Mouse (Mus musculus) fibroblast of lung, adult 2 months (primary cell): Measurements from ENCODE around the gene Slbp.

Experiments
- DNase-seq: peaks from one replicate; pipeline ENCODE4 v3.0.0-alpha.2; 2011; ENCODE audit warnings: low read depth

The Slbp gene

GRCm38 (mm10) chr5:33629301-33629987 lies 22.9 kb downstream of the Slbp start, which contains the start of the genes Fam53a and Gm9903:
Gene Fam53a, minus strand, starts transcription at chr5:33629635.
Gene Gm9903, plus strand, starts transcription at chr5:33629925.
- DNase-seq = peak; percentile 84

GRCm38 (mm10) chr5:33628820-33629300 lies 23.5 kb downstream of the Slbp start:
- peak; percentile 16 for DNase-seq

GRCm38 (mm10) chr5:33627968-33628367 lies 24.4 kb downstream of the Slbp start:
- DNase-seq = peak; percentile 25

DNA sequence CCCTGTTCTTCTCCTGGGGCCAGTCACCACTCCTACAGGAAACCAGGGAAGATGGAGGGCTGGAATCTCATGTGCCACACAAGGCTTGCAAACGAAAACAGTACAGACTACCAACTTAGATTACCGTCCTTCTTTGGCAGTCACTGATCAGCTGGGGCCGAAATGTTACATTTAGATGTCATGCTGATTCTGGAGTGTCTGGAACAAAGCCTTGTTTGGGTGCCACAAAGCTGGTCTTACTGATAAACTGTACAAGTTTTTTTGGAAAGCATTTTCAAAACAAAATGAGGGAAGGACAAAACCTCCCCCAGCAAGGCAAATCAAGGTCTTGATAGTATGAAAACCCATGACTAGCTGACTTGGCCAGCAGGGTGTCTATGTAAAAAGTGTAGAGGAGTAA lies 28.6 kb downstream of the Slbp start:
- DNase-seq = no peak

DNA sequence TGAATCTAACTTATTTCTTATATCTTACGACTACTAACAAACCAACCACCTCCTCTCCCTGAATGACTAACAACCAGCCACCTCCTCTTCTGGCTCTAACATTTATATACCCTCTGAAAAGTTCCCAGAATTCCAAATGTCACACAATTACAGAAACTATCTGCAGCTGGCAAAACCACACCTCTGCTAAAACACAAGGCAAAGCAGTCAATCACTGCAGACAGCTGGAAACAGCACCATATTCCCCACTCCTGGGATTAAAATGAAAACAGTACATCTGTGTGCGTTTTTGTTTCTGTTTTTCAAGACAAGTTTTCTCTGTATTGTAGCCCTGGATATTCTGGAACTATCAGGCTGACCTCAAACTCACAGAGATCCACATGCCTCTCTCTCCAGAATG lies 29.7 kb downstream of the Slbp start:
- no peak for DNase-seq

DNA sequence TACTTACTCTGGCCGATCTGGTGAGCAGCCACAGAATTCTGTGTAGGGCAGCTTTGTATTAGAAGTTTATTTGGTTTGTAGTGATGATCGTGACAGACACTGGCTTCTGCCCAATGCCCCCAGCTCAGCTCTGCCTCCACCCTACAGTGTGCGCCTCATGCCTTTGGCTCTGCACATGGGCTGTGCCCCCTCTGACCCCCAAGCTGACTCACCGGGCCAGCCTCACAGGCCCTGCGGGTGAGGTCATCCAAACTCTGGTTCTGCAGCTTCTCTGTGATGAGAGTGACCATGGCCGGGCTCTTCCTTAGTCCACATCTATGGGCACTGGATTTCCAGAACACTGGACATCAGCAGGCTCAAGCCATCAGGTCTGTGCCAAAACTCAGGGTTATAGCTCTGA lies 38.0 kb downstream of the Slbp start:
- DNase-seq = no peak

GRCm38 (mm10) chr5:33611795-33612194 lies 40.6 kb downstream of the Slbp start:
- DNase-seq = no peak

GRCm38 (mm10) chr5:33609226-33609625 lies 43.1 kb downstream of the Slbp start:
- no peak for DNase-seq

GRCm38 (mm10) chr5:33607434-33607833 lies 44.9 kb downstream of the Slbp start:
- DNase-seq = no peak

GRCm38 (mm10) chr5:33606631-33607030 lies 45.7 kb downstream of the Slbp start:
- DNase-seq = no peak

DNA sequence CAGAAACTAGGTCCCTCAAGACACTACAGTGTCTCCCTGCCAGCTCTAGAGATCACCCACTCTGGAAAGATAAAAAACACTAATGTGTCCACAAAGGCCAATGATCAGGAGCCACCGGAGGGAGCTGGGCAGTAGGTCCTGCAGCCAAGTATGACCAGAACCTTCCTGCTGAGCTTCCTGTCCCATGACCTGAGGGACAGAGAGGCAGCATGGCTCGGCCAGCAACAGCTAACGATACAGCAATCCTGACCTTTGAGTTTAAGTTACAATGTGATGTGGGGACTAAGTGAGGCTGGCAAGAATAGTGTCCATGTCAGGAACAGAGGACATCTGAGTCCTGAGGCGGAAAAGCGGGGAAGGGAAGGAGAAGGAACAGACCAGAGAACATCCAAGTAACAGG lies 47.1 kb downstream of the Slbp start:
- DNase-seq = no peak

DNA sequence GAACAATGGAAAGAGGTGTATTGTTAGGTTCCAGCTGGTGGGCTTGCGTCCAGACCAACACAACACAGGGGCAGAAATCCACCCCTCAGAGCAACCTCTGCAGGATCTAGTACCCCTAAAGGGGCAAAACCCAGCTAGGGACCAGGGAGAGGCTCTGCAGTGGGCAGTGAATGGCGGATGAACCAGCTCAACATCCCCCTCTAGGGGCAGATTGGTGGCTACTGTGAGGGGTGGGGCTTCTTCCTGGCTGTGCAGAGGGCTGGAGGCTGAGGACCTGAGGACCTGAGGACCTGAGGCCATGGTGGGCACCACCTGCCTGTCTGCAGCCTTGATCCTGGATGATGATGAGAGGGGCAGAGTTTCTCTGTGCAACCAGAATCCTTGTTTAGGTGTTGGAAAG lies 58.8 kb downstream of the Slbp start:
- DNase-seq = no peak

DNA sequence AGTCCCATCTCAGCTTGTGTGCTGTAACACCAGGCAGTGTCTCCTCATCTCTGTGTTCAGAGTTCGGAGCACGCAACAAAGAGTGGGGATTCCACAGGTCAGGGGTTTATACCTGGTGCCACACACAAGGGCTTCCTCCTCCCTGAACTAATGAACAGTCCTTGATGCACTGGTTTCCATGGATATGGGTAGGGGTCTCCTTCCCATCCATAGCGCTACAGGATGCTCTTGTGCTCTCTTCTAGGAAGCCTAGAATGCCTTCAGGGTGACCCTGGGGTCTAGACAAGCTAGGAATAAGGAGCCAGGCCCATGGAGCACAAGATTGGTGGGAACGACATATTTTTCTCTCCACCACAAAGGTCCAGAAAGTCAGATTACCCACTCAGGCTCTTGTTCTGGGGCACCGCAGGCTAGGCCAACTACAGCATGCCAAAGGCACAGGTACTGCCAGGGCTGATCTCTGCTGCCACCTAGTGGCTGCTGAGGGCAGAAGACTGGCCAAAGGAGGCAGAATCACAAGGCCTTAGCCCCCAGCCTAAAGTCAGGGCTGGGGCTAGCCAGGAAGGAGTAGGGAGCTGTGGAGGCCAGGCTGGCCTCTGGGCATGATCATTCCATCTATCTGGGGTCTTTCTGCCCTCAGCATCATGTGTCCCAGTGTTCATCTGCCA lies 63.0 kb downstream of the Slbp start:
- DNase-seq = peak; percentile 23

GRCm38 (mm10) chr5:33588066-33588465 lies 64.3 kb downstream of the Slbp start:
- no peak for DNase-seq

DNA sequence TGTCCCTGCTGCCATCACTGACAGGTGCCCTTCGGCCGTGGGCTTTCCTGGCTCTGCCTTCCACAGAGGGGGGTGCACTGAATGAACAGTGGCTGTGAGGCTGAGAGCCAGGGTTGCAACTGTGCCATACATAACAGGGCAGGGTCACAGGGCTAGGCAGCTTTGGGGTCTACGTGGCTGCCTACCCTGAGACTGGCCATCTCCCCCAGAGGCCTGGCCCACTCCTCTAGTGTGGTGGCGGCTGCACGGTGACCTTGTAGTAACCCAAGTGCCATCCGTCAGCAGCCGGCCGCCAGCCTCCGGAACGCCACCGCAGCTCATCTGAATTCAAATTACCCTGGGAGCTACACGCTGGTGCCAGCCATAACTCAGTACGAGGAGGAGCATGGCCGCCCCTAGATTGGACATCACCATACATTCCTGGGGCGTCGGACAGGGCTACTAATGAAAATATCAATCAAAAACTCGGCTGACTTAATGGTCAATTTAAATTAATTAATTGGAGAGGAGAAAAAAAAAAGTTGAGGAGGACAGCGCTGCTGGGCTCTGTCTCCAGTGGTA lies 64.8 kb downstream of the Slbp start:
- no peak for DNase-seq
